Mouse (Mus musculus) stomach, postnatal 0 days (tissue): ENCODE measurements at regions not wholly inside any gene's neighbourhood (a gene's known extent, or its start where the extent isn't known, plus 50 kb on each side); places are given as distances from the start of the nearest gene placed in this dataset.
"Not testable (repeated sequence)": the region's sequence is repeated elsewhere in the genome, so short reads cannot be mapped to it uniquely, and the experiment has no call there.

Experiments
- ATAC-seq: fragments of 200-750 bp; cut with Nextera tagmentation; 2 replicates; pipeline ENCODE4 v1.8.0; 2017; ENCODE audit not compliant: low FRiP score, low TSS enrichment
- DNase-seq: peaks from one replicate; pipeline ENCODE4 v3.0.0-alpha.2; 2016; ENCODE audit warnings: low spot score
- H3K27ac ChIP-seq: fragments of 300-500 bp; sonication (generic); replicated peaks from 2 replicates; pipeline ENCODE4 v1.5.1; 2014; ENCODE audit warnings: mild to moderate bottlenecking, control low read depth
- H3K27me3 ChIP-seq: fragments of 300-500 bp; sonication (generic); 2 replicates; pipeline ENCODE4 v1.6.1; 2014; ENCODE audit warnings: low read length; ENCODE audit not compliant: control insufficient read depth, insufficient read depth
- H3K36me3 ChIP-seq: fragments of 300-500 bp; sonication (generic); 2 replicates; pipeline ENCODE4 v1.6.1; 2014; ENCODE audit warnings: low read length, mixed read lengths; ENCODE audit not compliant: control insufficient read depth, insufficient read depth
- H3K4me1 ChIP-seq: fragments of 300-500 bp; sonication (generic); replicated peaks from 2 replicates; pipeline ENCODE4 v1.6.1; 2014; ENCODE audit warnings: antibody characterized with exemption; ENCODE audit not compliant: control insufficient read depth, insufficient read depth
- H3K4me2 ChIP-seq: fragments of 300-500 bp; sonication (generic); replicated peaks from 2 replicates; pipeline ENCODE4 v1.6.1; 2014; ENCODE audit warnings: low read depth, mild to moderate bottlenecking, control low read depth, moderate library complexity
- H3K4me3 ChIP-seq: fragments of 300-500 bp; sonication (generic); 2 replicates; pipeline ENCODE4 v1.5.1; 2014; ENCODE audit warnings: low read depth, low read length, control low read depth
- H3K9ac ChIP-seq: fragments of 300-500 bp; sonication (generic); 2 replicates; pipeline ENCODE4 v1.6.1; 2014; ENCODE audit warnings: mild to moderate bottlenecking, low read length, control low read depth, mixed read lengths
- H3K9me3 ChIP-seq: fragments of 300-500 bp; sonication (generic); 2 replicates; pipeline ENCODE4 v1.6.1; 2016; ENCODE audit warnings: low read length; ENCODE audit not compliant: control insufficient read depth
- CTCF ChIP-seq: IDR thresholded peaks from 2 replicates; pipeline ENCODE4 v1.5.1; 2016; ENCODE audit warnings: antibody characterized with exemption, low read depth, mild to moderate bottlenecking, moderate library complexity
- EP300 ChIP-seq: optimal IDR thresholded peaks from 2 replicates; pipeline ENCODE3; 2016; ENCODE audit warnings: antibody characterized with exemption
- WGBS: fragments of 180-500 bp; shearing (Covaris S2); extraction: QIAGEN DNeasy Blood & Tissue Kit; methylation state at CpG from one replicate; pipeline ENCODE4 v1.1.7; 2014; 5-methylcytosine and 5-hydroxymethylcytosine counted together

GRCm38 (mm10) chr5:68252671-68253070 lies 221.0 kb downstream of the Grxcr1 start:
- Histone ChIP-seq H3K4me3 (no peak overlapping the region), H3K27ac (no peak overlapping the region), H3K9ac (no peak overlapping the region), H3K9me3 (no peaks in the 10 kb centered on the region), H3K4me2 (no peak overlapping the region), H3K36me3 (no peaks in the 10 kb centered on the region), H3K4me1 (no peaks in the 10 kb centered on the region), H3K27me3 (no peaks in the 10 kb centered on the region)
- ATAC-seq, result no peak
- DNase-seq, result peak; percentile 62
- TF ChIP-seq CTCF (peak; percentile 85), EP300 (no peak)
- WGBS, result 10% methylated on average over 8 of the region's 8 CpGs

GRCm38 (mm10) chr5:68253476-68253875 lies 221.8 kb downstream of the Grxcr1 start:
- Histone ChIP-seq H3K9me3 (no peaks in the 10 kb centered on the region), H3K36me3 (no peaks in the 10 kb centered on the region), H3K27me3 (no peaks in the 10 kb centered on the region), H3K4me3 (no peak overlapping the region), H3K4me2 (no peak overlapping the region), H3K4me1 (no peaks in the 10 kb centered on the region), H3K9ac (no peak overlapping the region), H3K27ac (no peak overlapping the region)
- no peak for ATAC-seq
- DNase-seq, result no peak
- WGBS, result 28% methylated on average over 1 of the region's 1 CpGs
- TF ChIP-seq CTCF (no peak), EP300 (no peak)

DNA sequence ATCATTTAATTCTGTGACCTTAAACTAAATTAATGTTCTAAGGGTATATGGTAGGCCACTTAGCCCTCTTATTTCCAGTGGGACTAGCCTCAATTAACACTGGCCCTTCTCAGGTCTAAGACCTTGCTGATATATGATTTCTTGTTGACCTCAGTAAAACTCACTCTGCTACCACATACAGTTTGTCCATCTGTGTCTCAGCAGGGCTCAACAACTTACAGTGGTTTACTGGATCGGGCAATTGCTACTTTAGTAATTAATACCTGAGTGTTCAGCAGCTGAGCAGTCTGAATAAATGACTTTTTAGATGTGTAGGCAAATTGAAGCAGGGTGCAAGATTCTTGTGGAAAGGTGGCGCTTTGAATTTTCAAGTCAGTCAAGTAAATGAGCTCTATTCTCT lies 222.5 kb downstream of the Grxcr1 start:
- H3K4me3 ChIP-seq, result no peak overlapping the region
- 76% methylated on average over 2 of the region's 2 CpGs for WGBS
- H3K4me1 ChIP-seq, result no peaks in the 10 kb centered on the region
- H3K27me3 ChIP-seq, result no peaks in the 10 kb centered on the region
- H3K9me3 ChIP-seq, result no peaks in the 10 kb centered on the region
- no peak overlapping the region for H3K27ac ChIP-seq
- TF ChIP-seq CTCF, result no peak
- TF ChIP-seq EP300, result no peak
- no peak overlapping the region for H3K4me2 ChIP-seq
- no peak overlapping the region for H3K9ac ChIP-seq
- no peaks in the 10 kb centered on the region for H3K36me3 ChIP-seq
- no peak for ATAC-seq
- no peak for DNase-seq

- H3K36me3 ChIP-seq, result no peaks in the 10 kb centered on the region
- no peaks in the 10 kb centered on the region for H3K27me3 ChIP-seq
- H3K9me3 ChIP-seq, result no peaks in the 10 kb centered on the region
- H3K4me1 ChIP-seq, result no peaks in the 10 kb centered on the region
- H3K4me2 ChIP-seq, result no peak overlapping the region
- WGBS, result 71% methylated on average over 3 of the region's 3 CpGs
- H3K27ac ChIP-seq, result no peak overlapping the region
- DNase-seq, result no peak
- TF ChIP-seq CTCF (no peak), EP300 (no peak)
- no peak overlapping the region for H3K9ac ChIP-seq
- no peak for ATAC-seq
- no peak overlapping the region for H3K4me3 ChIP-seq
Measured at GRCm38 (mm10) chr5:68264206-68264605, 232.6 kb downstream of the Grxcr1 start.

DNA sequence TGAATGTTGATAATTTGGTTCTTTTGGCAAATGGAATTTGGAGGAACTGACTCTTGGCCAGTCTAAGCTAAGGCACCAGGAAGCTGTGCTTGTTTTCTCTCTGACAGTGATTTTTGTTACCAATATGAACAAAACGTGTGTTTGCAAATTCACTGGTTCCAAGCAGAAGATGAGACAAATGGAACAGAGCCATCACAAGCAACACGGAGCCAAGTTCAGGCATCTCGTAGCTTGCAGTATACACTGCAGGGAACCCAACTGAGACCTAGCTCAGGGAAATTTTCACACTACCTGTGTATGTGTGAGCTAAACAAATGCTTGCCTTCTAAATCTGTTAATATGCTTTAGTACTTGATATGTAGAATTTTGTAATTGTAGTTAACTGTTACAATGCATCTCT lies 242.6 kb downstream of the Grxcr1 start:
- TF ChIP-seq CTCF (no peak), EP300 (no peak)
- Histone ChIP-seq H3K4me1 (no peaks in the 10 kb centered on the region), H3K27ac (no peak overlapping the region), H3K4me3 (no peak overlapping the region), H3K9me3 (no peaks in the 10 kb centered on the region), H3K9ac (no peak overlapping the region), H3K4me2 (no peak overlapping the region), H3K27me3 (no peaks in the 10 kb centered on the region), H3K36me3 (no peaks in the 10 kb centered on the region)
- WGBS, result 71% methylated on average over 3 of the region's 3 CpGs
- no peak for ATAC-seq
- DNase-seq, result no peak

DNA sequence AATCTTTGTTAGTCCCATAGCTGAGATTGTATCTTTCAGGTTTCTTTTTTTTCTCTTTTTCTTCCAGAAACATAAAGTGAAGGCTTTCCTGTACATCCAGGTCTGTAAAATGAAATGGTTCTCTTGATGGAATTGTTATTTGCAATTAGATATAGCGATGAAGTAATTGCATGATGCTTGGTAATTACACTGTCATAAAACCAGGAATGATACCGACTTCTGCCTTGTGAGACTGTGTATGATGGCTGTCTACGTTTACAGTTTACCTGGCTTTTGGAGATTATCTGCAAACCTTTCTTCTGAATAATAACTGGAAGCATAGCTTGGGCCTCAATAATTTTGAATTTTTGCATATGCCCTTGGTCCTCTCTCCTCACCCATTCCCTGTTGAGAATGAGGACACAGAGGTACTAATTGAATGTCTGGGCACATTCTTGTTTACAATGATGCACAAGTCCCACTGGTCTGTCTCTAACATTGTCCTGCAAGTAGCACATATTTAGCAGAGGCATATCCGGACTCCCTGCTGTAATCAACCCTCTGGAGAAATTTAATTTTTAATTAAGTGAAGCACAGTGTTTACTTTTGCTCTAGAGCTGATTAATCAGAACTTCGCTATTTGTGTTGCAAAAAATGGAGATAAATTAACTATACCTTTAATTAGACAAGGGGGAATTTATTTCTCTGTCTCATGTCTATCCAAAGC lies 244.1 kb downstream of the Grxcr1 start:
- Histone ChIP-seq H3K9ac (no peak overlapping the region), H3K4me1 (no peaks in the 10 kb centered on the region), H3K9me3 (no peaks in the 10 kb centered on the region), H3K27ac (no peak overlapping the region), H3K36me3 (no peaks in the 10 kb centered on the region), H3K27me3 (no peaks in the 10 kb centered on the region), H3K4me2 (no peak overlapping the region), H3K4me3 (no peak overlapping the region)
- WGBS, result 78% methylated on average over 5 of the region's 5 CpGs
- DNase-seq (no peak), ATAC-seq (no peak)
- TF ChIP-seq CTCF, result no peak
- no peak for TF ChIP-seq EP300

DNA sequence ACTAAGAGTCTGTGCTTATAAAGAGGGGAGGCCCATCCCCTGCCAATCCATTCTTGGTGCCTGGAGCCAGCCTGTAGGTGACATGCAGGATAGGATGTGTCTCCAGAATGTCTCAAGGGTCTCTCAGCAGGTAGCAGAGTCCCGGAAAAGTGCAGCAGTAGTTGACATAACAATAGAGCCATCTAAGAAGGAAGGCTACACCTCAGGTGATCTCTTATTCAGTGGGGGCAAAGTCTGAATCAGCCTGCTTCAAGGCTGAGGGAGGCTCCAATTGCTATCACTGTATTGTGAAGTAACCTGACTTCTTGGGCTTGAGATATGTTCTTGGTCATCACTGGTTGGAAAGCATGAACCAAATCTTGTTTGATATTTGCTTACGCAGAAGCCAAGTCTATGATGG lies 264.1 kb downstream of the Grxcr1 start:
- not testable (repeated sequence) for ATAC-seq, H3K9me3 ChIP-seq, H3K4me2 ChIP-seq, H3K9ac ChIP-seq, H3K27me3 ChIP-seq, DNase-seq, H3K36me3 ChIP-seq, H3K27ac ChIP-seq, H3K4me1 ChIP-seq, H3K4me3 ChIP-seq
- WGBS, result 83% methylated on average over 2 of the region's 2 CpGs
